ENCODE assay signal across 7 mouse cellular contexts in genomic region chr4:136833619-136834351, GRCm38 (mm10). TPM values are rescaled to one million over a fixed set of nuclear protein-coding genes. Genes with fewer than 3 reads are reported as not detected.
DNase-seq lines count a peak whose midpoint lies in the region; ATAC-seq and TF ChIP-seq lines count a peak whose summit lies in the region.

No protein-coding gene starts in this region.

- 44% methylated on average over 21 of the region's 21 CpGs for WGBS in lung, embryonic 14.5 days
- 43% methylated on average over 21 of the region's 21 CpGs for WGBS in embryonic facial prominence, embryonic 13.5 days
- 26% methylated on average over 21 of the region's 21 CpGs for WGBS in hindbrain, embryonic 16.5 days
- 21% methylated on average over 21 of the region's 21 CpGs for WGBS in neural tube, embryonic 15.5 days

- DNase-seq in lung, embryonic 14.5 days, result peak; percentile 75
- no peak for DNase-seq in lung, postnatal 25 days (ENCODE audit: low spot score)
- DNase-seq in right cerebral cortex, postnatal 36 days (ENCODE audit: low spot score in 2 of 2), result no peak

- H3K4me3 ChIP-seq in lung, embryonic 14.5 days (ENCODE audit: low read depth, low read length), result peak overlapping the region; percentile 76
- peak overlapping the region; percentile 86 for H3K4me3 ChIP-seq in embryonic facial prominence, embryonic 13.5 days
- H3K4me3 ChIP-seq in hindbrain, embryonic 16.5 days (ENCODE audit: low read length), result peak overlapping the region; percentile 79
- H3K4me3 ChIP-seq in neural tube, embryonic 15.5 days (replicated peaks), result peak overlapping the region; percentile 90

- H3K9ac ChIP-seq in lung, embryonic 14.5 days, result peak overlapping the region; percentile 69; the same call in 1 of the 2 replicates
- peak overlapping the region; percentile 88 for H3K9ac ChIP-seq in embryonic facial prominence, embryonic 13.5 days
- peak overlapping the region; percentile 94 for H3K9ac ChIP-seq in hindbrain, embryonic 16.5 days (ENCODE audit: low read depth, low read length)
- peak overlapping the region; percentile 92 for H3K9ac ChIP-seq in neural tube, embryonic 15.5 days (replicated peaks)

- no peak for ATAC-seq in lung, embryonic 14.5 days (ENCODE audit: insufficient read depth)
- ATAC-seq in embryonic facial prominence, embryonic 13.5 days (ENCODE audit: insufficient number of reproducible peaks, insufficient read depth, low FRiP score, low TSS enrichment, low read depth), result 0 out of 2 replicates have a peak, but pooled peaks have one; percentile 27
- no peak for ATAC-seq in hindbrain, embryonic 16.5 days
- ATAC-seq in neural tube, embryonic 15.5 days (ENCODE audit: low FRiP score), result no peak
- ATAC-seq in monocyte, adult 5-6 weeks (replicated peaks; ENCODE audit: insufficient number of reproducible peaks, low FRiP score, low TSS enrichment, poor library complexity, severe bottlenecking), result no peak

- H3K4me1 ChIP-seq in lung, embryonic 14.5 days (ENCODE audit: insufficient read depth), result peaks cover 47% of the 10 kb centered on the region
- H3K4me1 ChIP-seq in embryonic facial prominence, embryonic 13.5 days, result peaks cover 69% of the 10 kb centered on the region
- H3K4me1 ChIP-seq in hindbrain, embryonic 16.5 days (ENCODE audit: control insufficient read depth, insufficient read depth, low read depth, low read length), result peaks cover 67% of the 10 kb centered on the region
- peaks cover 79% of the 10 kb centered on the region for H3K4me1 ChIP-seq in neural tube, embryonic 15.5 days

- H3K27ac ChIP-seq in lung, embryonic 14.5 days (ENCODE audit: low read depth), result 0 out of 2 replicates have a peak overlapping the region, but pooled peaks have one; percentile 46
- peak overlapping the region; percentile 95 for H3K27ac ChIP-seq in embryonic facial prominence, embryonic 13.5 days
- H3K27ac ChIP-seq in hindbrain, embryonic 16.5 days (ENCODE audit: low read depth, low read length), result peak overlapping the region; percentile 39; the same call in 1 of the 2 replicates
- H3K27ac ChIP-seq in neural tube, embryonic 15.5 days (replicated peaks), result peak overlapping the region; percentile 11; the same call in 1 of the 2 replicates

- TF ChIP-seq CTCF in lung, embryonic 14.5 days (IDR thresholded peaks at IDR 0.05; ENCODE audit: low read depth), result no peak

- H3K9me3 ChIP-seq in lung, embryonic 14.5 days (ENCODE audit: low read depth, low read length), result no peaks in the 10 kb centered on the region
- H3K9me3 ChIP-seq in embryonic facial prominence, embryonic 13.5 days, result no peaks in the 10 kb centered on the region
- H3K9me3 ChIP-seq in hindbrain, embryonic 16.5 days (ENCODE audit: control insufficient read depth, low read length), result no peaks in the 10 kb centered on the region
- no peaks in the 10 kb centered on the region for H3K9me3 ChIP-seq in neural tube, embryonic 15.5 days (replicated peaks)

- H3K36me3 ChIP-seq in lung, embryonic 14.5 days (ENCODE audit: insufficient read depth), result no peaks in the 10 kb centered on the region
- no peaks in the 10 kb centered on the region for H3K36me3 ChIP-seq in embryonic facial prominence, embryonic 13.5 days
- no peaks in the 10 kb centered on the region for H3K36me3 ChIP-seq in hindbrain, embryonic 16.5 days (ENCODE audit: control insufficient read depth, insufficient read depth, low read length)
- no peaks in the 10 kb centered on the region for H3K36me3 ChIP-seq in neural tube, embryonic 15.5 days

- H3K27me3 ChIP-seq in lung, embryonic 14.5 days (ENCODE audit: insufficient read depth, low read length), result peaks cover 28% of the 10 kb centered on the region
- H3K27me3 ChIP-seq in embryonic facial prominence, embryonic 13.5 days, result peaks cover 4% of the 10 kb centered on the region; the same call in 1 of the 2 replicates
- no peaks in the 10 kb centered on the region for H3K27me3 ChIP-seq in hindbrain, embryonic 16.5 days (replicated peaks; ENCODE audit: control insufficient read depth, insufficient read depth, low read length)
- no peaks in the 10 kb centered on the region for H3K27me3 ChIP-seq in neural tube, embryonic 15.5 days (replicated peaks)

- H3K4me2 ChIP-seq in lung, embryonic 14.5 days, result peak overlapping the region; percentile 97
- H3K4me2 ChIP-seq in embryonic facial prominence, embryonic 13.5 days, result peak overlapping the region; percentile 92
- H3K4me2 ChIP-seq in hindbrain, embryonic 16.5 days (ENCODE audit: low read length), result peak overlapping the region; percentile 95
- peak overlapping the region; percentile 88 for H3K4me2 ChIP-seq in neural tube, embryonic 15.5 days

RNA-seq across cellular contexts. Expression of gene Ephb2, which starts 2.0 kb away (rescaled TPM):
- polyA plus RNA-seq in lung, embryonic 14.5 days (2014; fragmentation: Nextera tagmentation; extraction: Ambion mirVana), result 7.9 and 8.5 TPM in 2 replicates
- polyA plus RNA-seq in embryonic facial prominence, embryonic 13.5 days (2015; fragmentation: Nextera tagmentation; extraction: Ambion mirVana), result 7.9 and 13.3 TPM in 2 replicates
- 7.8 and 10.1 TPM in 2 replicates for polyA plus RNA-seq in hindbrain, embryonic 16.5 days (2015; fragmentation: Nextera tagmentation; extraction: Ambion mirVana)
- polyA plus RNA-seq in neural tube, embryonic 15.5 days (2015; fragmentation: Nextera tagmentation; extraction: Ambion mirVana), result 13.7 and 21.3 TPM in 2 replicates
- total RNA-seq in monocyte, adult 5-6 weeks (2017), result 0.10 TPM in 1 of 3 replicates, not detected in the others

RNA-seq across cellular contexts. Expression of gene C1qb, which starts 52.2 kb away (rescaled TPM):
- 46.0 and 53.0 TPM in 2 replicates for polyA plus RNA-seq in lung, embryonic 14.5 days (2014; fragmentation: Nextera tagmentation; extraction: Ambion mirVana)
- 38.0 and 40.2 TPM in 2 replicates for polyA plus RNA-seq in embryonic facial prominence, embryonic 13.5 days (2015; fragmentation: Nextera tagmentation; extraction: Ambion mirVana)
- 49.8 and 53.9 TPM in 2 replicates for polyA plus RNA-seq in hindbrain, embryonic 16.5 days (2015; fragmentation: Nextera tagmentation; extraction: Ambion mirVana)
- polyA plus RNA-seq in neural tube, embryonic 15.5 days (2015; fragmentation: Nextera tagmentation; extraction: Ambion mirVana), result 62.0 and 62.4 TPM in 2 replicates
- 0.87 TPM in 1 of 3 replicates, not detected in the others for total RNA-seq in monocyte, adult 5-6 weeks (2017)

RNA-seq across cellular contexts. Expression of gene C1qc, which starts 59.1 kb away (rescaled TPM):
- 27.3 TPM in 2 replicates for polyA plus RNA-seq in lung, embryonic 14.5 days (2014; fragmentation: Nextera tagmentation; extraction: Ambion mirVana)
- polyA plus RNA-seq in embryonic facial prominence, embryonic 13.5 days (2015; fragmentation: Nextera tagmentation; extraction: Ambion mirVana), result 15.8 and 17.9 TPM in 2 replicates
- polyA plus RNA-seq in hindbrain, embryonic 16.5 days (2015; fragmentation: Nextera tagmentation; extraction: Ambion mirVana), result 25.5 and 28.8 TPM in 2 replicates
- 28.4 and 29.0 TPM in 2 replicates for polyA plus RNA-seq in neural tube, embryonic 15.5 days (2015; fragmentation: Nextera tagmentation; extraction: Ambion mirVana)
- not detected in 3 replicates for total RNA-seq in monocyte, adult 5-6 weeks (2017)

Comparison
In these comparisons a context has a peak if more than half of its experiments do, and no peak if none do; other contexts are left out.
1. H3K27ac ChIP-seq: peak in every context shown above with its lines; median percentile 95 in embryonic facial prominence, embryonic 13.5 days; 46 in lung, embryonic 14.5 days; 39 in hindbrain, embryonic 16.5 days; 11 in neural tube, embryonic 15.5 days.